Mouse (Mus musculus) midbrain, postnatal 0 days (tissue): Measurements from ENCODE around the gene Itsn1. TPM values are rescaled to one million over a fixed set of nuclear protein-coding genes. Genes with fewer than 3 reads are reported as not detected.
A peak's percentile ranks its signal among the peaks of the same experiment; 100 is the strongest.

Source experiments
- ATAC-seq: fragments of 200-750 bp; cut with Nextera tagmentation; 2 replicates; pipeline ENCODE4 v1.8.0; 2017; ENCODE audit warnings: moderate number of reproducible peaks, mild to moderate bottlenecking, moderate TSS enrichment, moderate library complexity; ENCODE audit not compliant: low FRiP score
- DNase-seq: peaks from one replicate; pipeline ENCODE4 v3.0.0-alpha.2; 2015; ENCODE audit warnings: low spot score
- H3K27ac ChIP-seq: fragments of 300-500 bp; sonication (generic); 2 replicates; pipeline ENCODE4 v1.5.1; 2014; ENCODE audit warnings: low read depth, mild to moderate bottlenecking, low read length, mixed read lengths
- H3K27me3 ChIP-seq: fragments of 300-500 bp; sonication (generic); 2 replicates; pipeline ENCODE4 v1.6.1; 2014; ENCODE audit warnings: low read length, control low read depth, mixed read lengths; ENCODE audit not compliant: insufficient read depth
- H3K36me3 ChIP-seq: fragments of 300-500 bp; sonication (generic); 2 replicates; pipeline ENCODE4 v1.6.1; 2014; ENCODE audit warnings: low read length, control low read depth, mixed read lengths; ENCODE audit not compliant: insufficient read depth
- H3K4me1 ChIP-seq: fragments of 300-500 bp; sonication (generic); 2 replicates; pipeline ENCODE4 v1.6.1; 2014; ENCODE audit warnings: mild to moderate bottlenecking, control low read depth, antibody characterized with exemption, low read length, mixed read lengths; ENCODE audit not compliant: insufficient read depth
- H3K4me2 ChIP-seq: fragments of 300-500 bp; sonication (generic); 2 replicates; pipeline ENCODE4 v1.6.1; 2014; ENCODE audit warnings: low read depth, mild to moderate bottlenecking, low read length, mixed read lengths; ENCODE audit not compliant: poor library complexity, severe bottlenecking
- H3K4me3 ChIP-seq: fragments of 300-500 bp; sonication (generic); 2 replicates; pipeline ENCODE4 v1.5.1; 2014; ENCODE audit warnings: low read depth, mild to moderate bottlenecking, low read length, moderate library complexity
- H3K9ac ChIP-seq: fragments of 300-500 bp; sonication (generic); replicated peaks from 2 replicates; pipeline ENCODE4 v1.6.1; 2014; ENCODE audit warnings: mild to moderate bottlenecking, low read length, moderate library complexity, mixed read lengths; ENCODE audit not compliant: poor library complexity, severe bottlenecking
- H3K9me3 ChIP-seq: fragments of 300-500 bp; sonication (generic); 2 replicates; pipeline ENCODE4 v1.6.1; 2016; ENCODE audit warnings: low read length, control low read depth
- CTCF ChIP-seq: IDR thresholded peaks from 2 replicates; pipeline ENCODE4 v1.5.1; 2016; ENCODE audit warnings: antibody characterized with exemption, mild to moderate bottlenecking
- WGBS: fragments of 180-500 bp; shearing (Covaris S2); extraction: QIAGEN DNeasy Blood & Tissue Kit; methylation state at CpG from one replicate; pipeline ENCODE4 v1.1.7; 2014; 5-methylcytosine and 5-hydroxymethylcytosine counted together
- polyA plus RNA-seq: library from polyadenylated mRNA; unstranded; fragments of >200 nt; fragmentation: Nextera tagmentation; extraction: Ambion mirVana; gene quantifications from 2 replicates; pipeline ENCODE4 v1.2.1, GENCODE M21; 2015
- total RNA-seq: library from RNA; depleted of rRNA; stranded (reverse); fragments of >200 nt; gene quantifications from 2 replicates; pipeline ENCODE4 v1.2.3, GENCODE M21; 2014

Itsn1 gene
- total and polyA plus RNA-seq, 2 experiments from 2014 or later, result 34.0 to 78.7 TPM

GRCm38 (mm10) chr16:91935108-91935507 is 206.0 kb downstream of the Itsn1 start:
- Histone ChIP-seq H3K4me2 (no peak overlapping the region), H3K9ac (no peak overlapping the region), H3K4me1 (0 out of 2 replicates have a peak, but pooled peaks cover 5% of the 10 kb centered on the region), H3K27me3 (no peaks in the 10 kb centered on the region), H3K36me3 (peaks cover under 1% of the 10 kb centered on the region; the same call in 1 of the 2 replicates), H3K9me3 (no peaks in the 10 kb centered on the region), H3K4me3 (no peak overlapping the region), H3K27ac (no peak overlapping the region)
- TF ChIP-seq CTCF, result peak; percentile 93
- DNase-seq (peak; percentile 44), ATAC-seq (no peak)
- 38% methylated on average over 8 of the region's 8 CpGs for WGBS

DNA sequence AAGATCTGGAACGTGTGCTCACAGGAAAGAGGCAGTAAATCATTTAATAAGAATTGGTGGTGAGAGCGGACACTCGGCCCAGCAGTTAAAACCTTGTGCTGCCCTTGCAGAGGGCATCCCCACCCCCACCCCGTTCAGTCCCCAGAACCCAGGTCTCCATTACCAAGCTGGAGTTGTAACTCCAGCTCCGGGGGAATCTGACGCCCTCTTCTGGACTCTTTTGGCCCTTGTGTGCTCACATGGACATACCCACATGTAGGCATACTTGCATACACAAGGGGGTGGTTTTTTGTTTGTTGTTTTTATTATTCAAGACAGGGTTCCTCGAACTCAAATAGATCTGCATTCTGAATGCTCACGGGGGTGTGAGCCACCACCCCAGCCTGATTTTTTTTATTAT is 206.6 kb downstream of the Itsn1 start:
- Histone ChIP-seq H3K9ac (no peak overlapping the region), H3K36me3 (no peaks in the 10 kb centered on the region), H3K4me2 (no peak overlapping the region), H3K27me3 (no peaks in the 10 kb centered on the region), H3K27ac (no peak overlapping the region), H3K4me1 (no peaks in the 10 kb centered on the region), H3K9me3 (no peaks in the 10 kb centered on the region), H3K4me3 (no peak overlapping the region)
- ATAC-seq (no peak), DNase-seq (no peak)
- 63% methylated on average over 8 of the region's 8 CpGs for WGBS
- peak; percentile 24 for TF ChIP-seq CTCF

- WGBS, result 47% methylated on average over 10 of the region's 10 CpGs
- peak; percentile 97 for TF ChIP-seq CTCF
- H3K4me2 ChIP-seq, result no peak overlapping the region
- H3K9ac ChIP-seq, result no peak overlapping the region
- DNase-seq, result peak; percentile 94
- no peaks in the 10 kb centered on the region for H3K36me3 ChIP-seq
- ATAC-seq, result peak; percentile 22
- H3K4me3 ChIP-seq, result no peak overlapping the region
- no peaks in the 10 kb centered on the region for H3K4me1 ChIP-seq
- H3K27me3 ChIP-seq, result no peaks in the 10 kb centered on the region
- no peak overlapping the region for H3K27ac ChIP-seq
- H3K9me3 ChIP-seq, result no peaks in the 10 kb centered on the region
Measured at GRCm38 (mm10) chr16:91936340-91937030, 207.4 kb downstream of the Itsn1 start.

GRCm38 (mm10) chr16:91937281-91937680 is 208.2 kb downstream of the Itsn1 start:
- Histone ChIP-seq H3K4me1 (no peaks in the 10 kb centered on the region), H3K4me3 (no peak overlapping the region), H3K27me3 (no peaks in the 10 kb centered on the region), H3K4me2 (no peak overlapping the region), H3K36me3 (no peaks in the 10 kb centered on the region), H3K9ac (no peak overlapping the region), H3K9me3 (no peaks in the 10 kb centered on the region), H3K27ac (no peak overlapping the region)
- DNase-seq, result no peak
- 91% methylated on average over 11 of the region's 11 CpGs for WGBS
- TF ChIP-seq CTCF, result no peak
- no peak for ATAC-seq

- Histone ChIP-seq H3K27ac (no peak overlapping the region), H3K4me3 (no peak overlapping the region), H3K9me3 (no peaks in the 10 kb centered on the region), H3K4me1 (no peaks in the 10 kb centered on the region), H3K4me2 (no peak overlapping the region), H3K9ac (no peak overlapping the region), H3K27me3 (no peaks in the 10 kb centered on the region), H3K36me3 (no peaks in the 10 kb centered on the region)
- TF ChIP-seq CTCF, result no peak
- DNase-seq (no peak), ATAC-seq (no peak)
- WGBS, result 76% methylated on average over 5 of the region's 5 CpGs
Measured at GRCm38 (mm10) chr16:91938141-91938540, 209.1 kb downstream of the Itsn1 start.

DNA sequence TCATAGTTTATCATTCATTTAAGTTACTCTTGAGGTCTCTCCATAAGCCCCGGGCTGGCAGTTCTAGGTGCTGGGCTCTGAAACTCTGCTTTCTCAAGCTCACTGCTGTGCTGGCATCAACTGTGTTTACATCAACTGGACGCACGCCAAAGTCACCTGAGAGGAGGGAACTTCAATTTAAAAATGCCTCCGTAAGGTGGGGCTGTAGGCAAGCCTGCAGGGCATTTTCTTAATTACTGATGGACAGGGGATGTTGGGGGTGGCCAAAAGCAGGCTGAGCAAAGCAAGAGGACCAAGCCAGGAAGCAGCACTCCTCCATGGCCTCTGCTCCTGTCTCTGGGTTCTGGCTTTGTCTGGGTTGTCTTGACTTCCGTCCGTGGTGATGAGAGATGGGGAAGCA is 211.6 kb downstream of the Itsn1 start:
- ATAC-seq, result no peak
- no peak for TF ChIP-seq CTCF
- Histone ChIP-seq H3K27me3 (no peaks in the 10 kb centered on the region), H3K9me3 (no peaks in the 10 kb centered on the region), H3K9ac (no peak overlapping the region), H3K27ac (no peak overlapping the region), H3K4me1 (no peaks in the 10 kb centered on the region), H3K4me2 (no peak overlapping the region), H3K4me3 (no peak overlapping the region), H3K36me3 (no peaks in the 10 kb centered on the region)
- WGBS, result 83% methylated on average over 6 of the region's 6 CpGs
- no peak for DNase-seq
